Mouse (Mus musculus) lung, postnatal 4 days (tissue): ENCODE results near the gene Pde4c.

Experiments
- DNase-seq, 2 experiments: peaks; one replicate each; pipeline ENCODE4 v3.0.0; 2021

The Pde4c gene

DNA sequence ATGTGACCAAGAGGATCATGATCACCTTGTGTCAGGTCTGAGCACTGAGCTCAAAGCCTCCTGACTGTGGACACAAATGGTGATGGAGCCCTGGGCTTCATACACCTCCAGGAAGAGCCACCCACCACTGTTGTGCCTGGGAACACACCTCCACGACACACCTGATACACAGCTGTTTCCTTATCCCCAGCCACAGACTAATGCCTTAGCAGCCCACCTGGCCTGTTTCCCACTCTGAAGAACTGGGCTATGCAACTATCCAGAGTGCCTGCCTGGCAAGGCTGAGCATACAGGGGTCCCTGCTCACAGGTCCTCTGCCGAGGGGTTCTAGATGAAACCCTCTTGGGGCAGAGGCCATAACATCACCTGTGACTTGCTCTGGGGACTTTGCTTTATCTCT lies 70.7 kb downstream of the Pde4c start:
- DNase-seq: no peak

DNA sequence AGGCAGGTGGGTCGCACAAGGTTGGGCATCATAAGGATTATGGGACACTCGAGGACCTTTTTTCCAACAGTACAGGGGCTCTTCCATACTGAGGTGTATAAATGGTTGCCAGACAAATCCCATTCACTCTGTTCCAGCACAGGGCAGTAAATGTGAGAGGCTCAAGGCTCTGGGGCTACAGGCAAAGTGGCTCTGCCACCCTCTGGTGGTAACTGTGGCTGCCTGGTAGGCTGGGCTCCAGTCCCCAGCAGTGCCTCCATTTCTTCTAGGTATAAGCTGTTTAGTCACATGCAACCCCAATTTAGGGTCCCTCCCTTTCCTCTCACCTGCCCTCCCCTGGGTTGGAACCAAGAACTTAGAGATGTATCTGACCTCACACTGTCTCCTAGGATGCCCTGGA lies 71.8 kb downstream of the Pde4c start:
- no peak for DNase-seq

DNA sequence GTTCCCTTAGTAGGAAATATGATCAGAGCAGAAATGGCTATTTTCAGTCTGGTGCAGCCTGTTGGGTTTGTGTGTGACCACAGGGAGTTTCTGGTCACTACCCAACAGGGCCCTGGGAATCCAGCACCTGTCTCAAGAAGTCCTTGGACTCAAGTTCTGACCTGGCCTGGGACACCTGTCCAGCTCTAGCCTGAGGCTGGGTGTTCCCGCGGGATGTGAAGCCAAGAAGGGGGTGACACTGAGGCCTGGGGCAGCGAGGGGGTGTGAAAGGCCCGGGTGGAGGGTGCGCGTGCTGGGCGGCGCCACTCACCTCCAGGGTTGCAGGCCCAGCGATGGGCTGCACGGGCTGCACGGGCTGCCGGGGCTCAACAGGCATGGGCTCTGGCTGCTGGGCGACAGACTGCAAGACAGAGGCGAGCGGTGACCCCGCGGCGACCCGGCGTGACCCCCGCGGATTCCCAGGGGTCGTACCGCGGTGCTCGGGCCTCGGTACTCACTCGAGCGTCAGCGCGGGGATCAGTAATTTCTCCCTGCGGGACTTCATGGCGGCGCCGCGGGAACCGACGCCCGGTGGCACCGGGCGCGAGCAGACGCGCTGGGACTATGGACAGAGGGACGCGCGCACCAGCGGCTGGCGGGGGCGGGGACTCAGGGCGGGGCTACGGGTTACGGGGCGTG lies 73.0 kb downstream of the Pde4c start:
- no peak for DNase-seq

DNA sequence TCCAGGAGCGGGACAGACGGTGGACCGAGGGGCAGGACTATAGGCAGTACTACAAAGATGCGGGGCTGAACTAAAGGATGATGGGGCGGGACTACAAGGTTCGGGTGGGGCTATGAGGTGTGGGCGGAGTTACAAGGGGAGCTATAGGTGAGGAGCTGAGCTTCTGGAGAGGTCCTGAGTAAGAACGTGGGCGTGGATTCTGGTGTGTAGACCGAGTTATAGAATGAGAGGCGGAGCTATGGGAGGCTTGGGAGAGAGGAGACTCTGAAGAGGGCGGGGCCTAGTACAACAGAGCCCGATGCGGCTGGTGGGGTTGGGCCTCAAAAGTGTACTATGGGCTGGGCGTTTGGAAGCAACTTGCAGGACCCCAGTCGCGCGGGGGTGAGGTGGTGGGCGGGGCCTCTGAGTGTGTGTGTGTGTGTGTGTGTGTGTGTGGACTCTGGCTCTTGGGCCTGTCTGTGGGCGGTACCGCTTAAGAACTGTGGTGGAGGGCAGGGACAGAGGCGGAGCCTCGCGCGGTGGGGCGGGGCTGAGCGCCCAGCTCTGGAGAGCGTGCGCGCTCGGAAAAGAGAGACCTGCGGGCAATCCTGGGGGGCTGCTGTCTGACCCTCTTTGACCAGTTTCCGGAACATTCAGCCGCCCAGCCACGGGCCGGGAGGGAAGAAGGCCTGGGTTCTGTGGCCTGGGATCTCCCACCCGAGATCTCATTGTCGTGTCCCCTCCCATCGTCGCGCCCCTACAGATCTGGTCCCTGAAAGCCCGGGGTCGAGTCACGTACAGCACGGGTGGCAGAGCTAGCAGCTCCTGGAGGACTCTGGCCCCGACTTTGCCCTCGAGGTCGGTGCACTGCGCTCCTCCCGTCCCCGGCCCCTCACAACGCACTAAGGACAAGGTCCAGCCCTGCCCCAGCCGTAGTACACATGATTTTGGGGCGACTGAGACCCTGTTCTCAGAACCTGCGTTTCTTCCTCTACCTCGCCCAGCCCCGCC lies 73.9 kb downstream of the Pde4c start:
- DNase-seq: peak; percentile 90 to 93

DNA sequence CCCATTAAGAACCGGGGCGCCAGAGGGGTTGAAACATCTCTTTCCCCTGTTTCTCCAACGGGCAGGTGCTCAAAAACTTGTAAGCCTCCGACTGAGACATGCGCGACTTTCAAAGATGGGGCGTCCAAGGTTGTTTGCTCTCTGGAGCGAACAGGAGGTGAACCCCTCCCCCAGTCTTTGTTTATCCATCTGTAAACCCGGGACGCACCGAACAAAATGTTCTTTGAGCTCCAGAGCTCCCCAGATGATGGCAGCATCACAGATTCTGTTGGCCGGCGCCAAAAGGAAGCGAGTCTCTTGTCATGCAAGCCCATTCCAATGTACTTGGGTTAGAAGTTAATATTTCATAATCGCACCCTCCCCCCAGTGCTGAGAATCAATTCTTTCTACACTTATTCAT lies 74.8 kb downstream of the Pde4c start:
- DNase-seq: no peak

DNA sequence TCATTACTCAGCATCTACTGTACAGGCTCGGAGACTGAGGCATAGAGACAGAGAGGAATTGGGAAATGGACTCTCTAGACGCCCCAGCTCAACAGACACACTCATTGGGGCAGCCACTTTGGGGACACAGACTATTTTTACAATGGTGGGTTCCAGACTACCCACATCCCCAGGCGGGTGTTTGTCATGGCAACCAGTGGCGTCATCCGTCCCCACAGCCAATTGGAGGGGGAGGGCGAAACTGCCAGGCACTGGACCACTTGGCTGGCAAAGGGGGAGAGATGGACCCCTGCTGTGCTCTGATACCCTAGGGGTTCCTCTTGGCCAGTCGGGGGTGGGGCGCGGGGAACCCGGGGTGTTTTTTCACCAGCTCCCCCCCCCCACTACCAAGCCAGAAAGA lies 77.1 kb downstream of the Pde4c start:
- no peak for DNase-seq
